Mouse (Mus musculus): ENCODE measurements around the gene L2hgdh.

GRCm38 (mm10) chr12:69661658-69662057 is 63.0 kb downstream of the L2hgdh start:
- TF ChIP-seq TBP (IDR thresholded peaks at IDR 0.05; ENCODE audit: low read depth, low read length) (no peak), GATA1 (IDR thresholded peaks at IDR 0.05; ENCODE audit: low read depth, low read length) (no peak)
